Mouse (Mus musculus) midbrain, embryonic 14.5 days (tissue): Measurements from ENCODE around the gene Ddn. TPM values are rescaled to one million over a fixed set of nuclear protein-coding genes. Genes with fewer than 3 reads are reported as not detected.

Source experiments
- ATAC-seq: fragments of 200-750 bp; cut with Nextera tagmentation; 2 replicates; pipeline ENCODE4 v1.8.0; 2017; ENCODE audit warnings: moderate number of reproducible peaks, moderate library complexity; ENCODE audit not compliant: low FRiP score, low TSS enrichment
- DNase-seq: peaks from one replicate; pipeline ENCODE4 v3.0.0-alpha.2; 2015
- H3K27ac ChIP-seq: fragments of 300-500 bp; sonication (generic); replicated peaks from 2 replicates; pipeline ENCODE4 v1.5.1; 2014; ENCODE audit warnings: mild to moderate bottlenecking, low read depth, low read length, moderate library complexity
- H3K27me3 ChIP-seq: fragments of 300-500 bp; sonication (generic); 2 replicates; pipeline ENCODE4 v1.6.1; 2014; ENCODE audit warnings: low read length, control low read depth, mixed read lengths; ENCODE audit not compliant: control insufficient read depth, insufficient read depth
- H3K36me3 ChIP-seq: fragments of 300-500 bp; sonication (generic); 2 replicates; pipeline ENCODE4 v1.6.1; 2014; ENCODE audit warnings: low read length, control low read depth; ENCODE audit not compliant: control insufficient read depth, insufficient read depth
- H3K4me1 ChIP-seq: fragments of 300-500 bp; sonication (generic); 2 replicates; pipeline ENCODE4 v1.6.1; 2014; ENCODE audit warnings: mild to moderate bottlenecking, antibody characterized with exemption, low read length, control low read depth; ENCODE audit not compliant: control insufficient read depth, insufficient read depth
- H3K4me2 ChIP-seq: fragments of 300-500 bp; sonication (generic); 2 replicates; pipeline ENCODE4 v1.6.1; 2014; ENCODE audit warnings: mild to moderate bottlenecking, low read length, moderate library complexity
- H3K4me3 ChIP-seq: fragments of 300-500 bp; sonication (generic); replicated peaks from 2 replicates; pipeline ENCODE4 v1.5.1; 2014; ENCODE audit warnings: low read depth, low read length
- H3K9ac ChIP-seq: fragments of 300-500 bp; sonication (generic); replicated peaks from 2 replicates; pipeline ENCODE4 v1.6.1; 2014; ENCODE audit warnings: mild to moderate bottlenecking, low read length, moderate library complexity
- H3K9me3 ChIP-seq: fragments of 300-500 bp; sonication (generic); 2 replicates; pipeline ENCODE4 v1.6.1; 2016; ENCODE audit warnings: low read length, control low read depth, mixed read lengths; ENCODE audit not compliant: control insufficient read depth
- WGBS: fragments of 180-500 bp; shearing (Covaris S2); extraction: QIAGEN DNeasy Blood & Tissue Kit; methylation state at CpG from one replicate; pipeline ENCODE4 v1.1.7; 2014; 5-methylcytosine and 5-hydroxymethylcytosine counted together
- polyA plus RNA-seq: library from polyadenylated mRNA; unstranded; fragments of >200 nt; fragmentation: Nextera tagmentation; extraction: Ambion mirVana; gene quantifications from 2 replicates; pipeline ENCODE4 v1.2.1, GENCODE M21; 2014

The Ddn gene
- polyA plus RNA-seq, 1 experiment from 2014 or later = 0.66 TPM

DNA sequence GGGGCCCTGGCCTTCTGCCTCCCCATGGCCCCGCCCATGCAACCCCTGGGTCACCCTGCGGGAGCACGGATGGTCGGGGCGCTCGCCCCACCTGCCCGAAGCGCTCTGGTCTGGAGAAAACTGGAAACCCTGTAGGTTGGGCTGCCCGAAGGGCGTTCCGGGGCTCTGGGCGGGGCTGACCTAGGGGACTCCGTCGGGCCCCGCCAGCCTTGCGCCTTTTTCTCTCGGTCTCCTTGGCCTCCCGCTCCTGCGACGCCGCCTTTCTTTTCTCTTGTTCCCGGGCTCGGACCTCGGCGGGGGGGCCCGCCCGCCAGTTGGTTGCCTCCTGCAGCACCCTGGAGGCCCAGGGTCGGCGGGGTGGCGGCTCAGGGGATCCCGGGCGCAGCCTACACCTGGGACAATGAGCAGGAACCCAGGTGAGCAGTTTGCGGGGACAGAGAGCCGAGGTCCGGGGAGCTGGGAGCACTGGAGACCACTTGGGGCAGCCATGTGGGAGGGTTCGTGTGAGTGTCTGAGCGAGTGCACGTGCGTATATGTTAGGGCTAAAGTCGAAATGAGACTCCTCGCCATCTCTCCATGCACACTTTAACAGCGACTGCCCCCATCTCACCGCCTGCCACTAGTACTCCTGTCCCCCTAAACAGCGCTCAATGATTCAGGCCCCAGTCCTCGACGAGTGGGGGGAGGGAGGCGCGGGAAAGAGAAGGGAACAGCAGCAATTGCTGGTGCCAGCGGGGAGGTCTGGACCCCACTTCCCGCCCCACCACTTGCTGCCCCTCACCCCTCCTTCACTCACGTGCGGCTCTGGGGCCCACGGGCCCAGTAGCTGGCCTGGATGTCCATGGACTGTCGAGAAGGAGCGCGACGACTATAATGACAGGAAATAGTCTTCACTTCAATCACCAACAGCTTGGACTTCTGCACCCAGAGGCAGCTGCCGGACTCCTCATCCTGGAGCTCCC, 2.2 kb downstream of the Ddn start:
- ATAC-seq = no peak
- peak; percentile 35 for DNase-seq
- Histone ChIP-seq H3K4me1 (peaks cover 32% of the 10 kb centered on the region), H3K9ac (no peak overlapping the region; the same call in 1 of the 2 replicates), H3K4me2 (peak overlapping the region; percentile 72), H3K4me3 (peak overlapping the region; percentile 44), H3K27ac (no peak overlapping the region), H3K36me3 (no peaks in the 10 kb centered on the region), H3K9me3 (no peaks in the 10 kb centered on the region), H3K27me3 (peaks cover 80% of the 10 kb centered on the region)
- under 1% methylated on average over 58 of the region's 58 CpGs for WGBS

- DNase-seq (no peak), ATAC-seq (no peak)
- Histone ChIP-seq H3K27me3 (peaks cover 89% of the 10 kb centered on the region), H3K27ac (no peak overlapping the region), H3K4me2 (peak overlapping the region; percentile 75), H3K4me1 (peaks cover 32% of the 10 kb centered on the region), H3K4me3 (peak overlapping the region; percentile 44), H3K9me3 (no peaks in the 10 kb centered on the region), H3K9ac (no peak overlapping the region; the same call in 1 of the 2 replicates), H3K36me3 (no peaks in the 10 kb centered on the region)
- WGBS = 4% methylated on average over 30 of the region's 30 CpGs
These were observed 3.0 kb downstream of the Ddn start for GRCm38 (mm10) chr15:98806071-98806808.

DNA sequence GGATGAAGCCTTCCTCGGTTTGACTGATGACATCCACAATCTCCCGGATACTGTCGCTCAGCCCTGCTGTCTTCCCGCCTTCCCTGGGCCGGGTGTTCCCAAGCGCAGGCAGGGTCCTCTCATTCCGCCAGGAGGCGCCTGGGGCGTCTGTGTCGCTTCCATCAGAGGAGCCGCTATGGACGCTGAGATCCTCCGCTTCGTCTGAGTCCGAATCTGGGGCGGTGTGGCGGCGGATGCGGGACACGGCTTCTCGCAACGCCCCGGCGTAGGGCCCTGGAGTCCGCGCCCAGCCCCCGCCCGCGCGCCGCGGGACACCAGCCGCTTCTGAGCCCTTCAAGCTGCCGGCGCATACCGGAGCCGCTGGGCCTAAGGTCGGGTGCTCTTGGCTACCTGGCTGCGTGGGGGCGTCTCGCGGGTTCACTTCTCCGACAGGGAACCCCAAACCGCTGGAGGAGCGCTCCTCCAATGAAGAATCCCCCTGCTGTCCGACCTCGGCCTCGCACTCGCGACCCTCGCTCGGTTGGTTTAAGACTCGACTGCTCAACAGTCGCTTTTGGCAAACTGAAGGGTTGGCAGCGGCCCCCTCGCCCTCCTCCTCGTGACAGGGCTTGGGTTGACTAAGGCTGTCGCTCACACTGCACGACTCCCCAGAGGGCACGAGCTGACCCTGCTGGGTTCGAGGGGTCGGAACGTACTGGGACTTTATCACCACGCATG, 3.8 kb downstream of the Ddn start:
- Histone ChIP-seq H3K4me2 (peak overlapping the region; percentile 75), H3K9ac (peak overlapping the region; percentile 59), H3K27ac (no peak overlapping the region), H3K9me3 (no peaks in the 10 kb centered on the region), H3K36me3 (no peaks in the 10 kb centered on the region), H3K4me1 (peaks cover 32% of the 10 kb centered on the region), H3K4me3 (peak overlapping the region; percentile 44), H3K27me3 (peaks cover 96% of the 10 kb centered on the region)
- DNase-seq (peak; percentile 86), ATAC-seq (0 out of 2 replicates have a peak, but pooled peaks have one; percentile 44)
- under 1% methylated on average over 64 of the region's 64 CpGs for WGBS

GRCm38 (mm10) chr15:98804054-98804453, 5.2 kb downstream of the Ddn start:
- no peak overlapping the region for H3K27ac ChIP-seq
- DNase-seq = peak; percentile 91
- peak overlapping the region; percentile 26; the same call in 1 of the 2 replicates for H3K4me2 ChIP-seq
- no peak for ATAC-seq
- H3K27me3 ChIP-seq = peaks cover 93% of the 10 kb centered on the region
- H3K9me3 ChIP-seq = no peaks in the 10 kb centered on the region
- no peaks in the 10 kb centered on the region for H3K36me3 ChIP-seq
- peaks cover 31% of the 10 kb centered on the region for H3K4me1 ChIP-seq
- H3K4me3 ChIP-seq = no peak overlapping the region; the same call in 1 of the 2 replicates
- WGBS = under 1% methylated on average over 32 of the region's 32 CpGs
- no peak overlapping the region for H3K9ac ChIP-seq

- DNase-seq (no peak), ATAC-seq (no peak)
- no peak overlapping the region for H3K27ac ChIP-seq
- H3K4me3 ChIP-seq = no peak overlapping the region
- no peak overlapping the region for H3K4me2 ChIP-seq
- no peaks in the 10 kb centered on the region for H3K9me3 ChIP-seq
- H3K36me3 ChIP-seq = no peaks in the 10 kb centered on the region
- WGBS = 7% methylated on average over 8 of the region's 8 CpGs
- no peak overlapping the region for H3K9ac ChIP-seq
- H3K4me1 ChIP-seq = peaks cover 31% of the 10 kb centered on the region
- H3K27me3 ChIP-seq = peaks cover 85% of the 10 kb centered on the region
These were observed 6.4 kb downstream of the Ddn start for GRCm38 (mm10) chr15:98802926-98803325.

- Histone ChIP-seq H3K27ac (no peak overlapping the region), H3K4me1 (peaks cover 12% of the 10 kb centered on the region; the same call in 1 of the 2 replicates), H3K36me3 (no peaks in the 10 kb centered on the region), H3K9ac (no peak overlapping the region), H3K27me3 (peaks cover 82% of the 10 kb centered on the region), H3K4me3 (no peak overlapping the region), H3K9me3 (no peaks in the 10 kb centered on the region), H3K4me2 (no peak overlapping the region)
- peak; percentile 90 for DNase-seq
- no peak for ATAC-seq
- WGBS = 8% methylated on average over 12 of the region's 12 CpGs
These were observed 9.9 kb downstream of the Ddn start for GRCm38 (mm10) chr15:98799396-98799795.

GRCm38 (mm10) chr15:98798903-98799302, 10.4 kb downstream of the Ddn start:
- WGBS = 41% methylated on average over 3 of the region's 3 CpGs

More at GRCm38 (mm10) chr15:98798903-98799302, 10.4 kb downstream of the Ddn start:
- H3K36me3 ChIP-seq = no peaks in the 10 kb centered on the region
- no peak overlapping the region for H3K4me2 ChIP-seq
- no peak overlapping the region for H3K27ac ChIP-seq
- DNase-seq = peak; percentile 24
- no peaks in the 10 kb centered on the region for H3K9me3 ChIP-seq
- no peak for ATAC-seq
- no peak overlapping the region for H3K4me3 ChIP-seq
- peaks cover 12% of the 10 kb centered on the region; the same call in 1 of the 2 replicates for H3K4me1 ChIP-seq
- no peak overlapping the region for H3K9ac ChIP-seq
- H3K27me3 ChIP-seq = peaks cover 82% of the 10 kb centered on the region
